Comparison of ENCODE assay signal across 8 mouse cellular contexts in genomic region chr8:94913061-94913660, GRCm38 (mm10). TPM values are rescaled to one million over a fixed set of nuclear protein-coding genes. Genes with fewer than 3 reads are reported as not detected.
DNase-seq lines count a peak whose midpoint lies in the region; ATAC-seq and TF ChIP-seq lines count a peak whose summit lies in the region.

No protein-coding gene starts in this region.

- no peak overlapping the region for H3K27ac ChIP-seq in heart, embryonic 12.5 days (ENCODE audit: poor library complexity, severe bottlenecking)
- no peak overlapping the region for H3K27ac ChIP-seq in heart, embryonic 15.5 days
- H3K27ac ChIP-seq in liver, postnatal 0 days (ENCODE audit: low read depth) = no peak overlapping the region
- no peak overlapping the region for H3K27ac ChIP-seq in olfactory bulb, adult 2 months (ENCODE audit: insufficient read depth, low read depth, low read length)

- H3K9me3 ChIP-seq in heart, embryonic 12.5 days (replicated peaks) = no peaks in the 10 kb centered on the region
- no peaks in the 10 kb centered on the region for H3K9me3 ChIP-seq in heart, embryonic 15.5 days (replicated peaks)
- no peaks in the 10 kb centered on the region for H3K9me3 ChIP-seq in liver, postnatal 0 days (ENCODE audit: low read length)

- peaks cover 59% of the 10 kb centered on the region for H3K4me1 ChIP-seq in heart, embryonic 12.5 days (replicated peaks)
- H3K4me1 ChIP-seq in heart, embryonic 15.5 days (replicated peaks) = peaks cover 63% of the 10 kb centered on the region
- peaks cover 16% of the 10 kb centered on the region for H3K4me1 ChIP-seq in liver, postnatal 0 days (ENCODE audit: insufficient read depth)
- peaks cover 28% of the 10 kb centered on the region for H3K4me1 ChIP-seq in olfactory bulb, adult 2 months (ENCODE audit: control insufficient read depth, insufficient read depth, low read length)

- TF ChIP-seq CTCF in liver, postnatal 0 days (IDR thresholded peaks at IDR 0.05; ENCODE audit: low read depth) = peak; percentile 76
- peak; percentile 59; the same call in 1 of the 2 replicates for TF ChIP-seq CTCF in olfactory bulb, adult 2 months (IDR thresholded peaks at IDR 0.05; ENCODE audit: insufficient read depth, low read depth, low read length)

- H3K4me3 ChIP-seq in heart, embryonic 12.5 days = peak overlapping the region; percentile 42
- H3K4me3 ChIP-seq in heart, embryonic 15.5 days = peak overlapping the region; percentile 38
- peak overlapping the region; percentile 31 for H3K4me3 ChIP-seq in liver, postnatal 0 days (ENCODE audit: low read depth, low read length)
- H3K4me3 ChIP-seq in olfactory bulb, adult 2 months (ENCODE audit: insufficient read depth, low read depth, low read length) = peak overlapping the region; percentile 51

- DNase-seq in heart, adult 11 months = no peak
- DNase-seq in embryo, embryonic 11.5 days (ENCODE audit: low read depth, low spot score) = peak; percentile 67
- peak; percentile 74 for DNase-seq in kidney, postnatal 14 days
- peak; percentile 76 for DNase-seq in liver, postnatal 0 days

- no peak for TF ChIP-seq EP300 in liver, postnatal 0 days (IDR thresholded peaks at IDR 0.05; ENCODE audit: low read depth)

- 0 out of 2 replicates have a peak, but pooled peaks cover 8% of the 10 kb centered on the region for H3K27me3 ChIP-seq in heart, embryonic 12.5 days (replicated peaks)
- H3K27me3 ChIP-seq in heart, embryonic 15.5 days = no peaks in the 10 kb centered on the region
- H3K27me3 ChIP-seq in liver, postnatal 0 days (ENCODE audit: insufficient read depth, low read length) = peaks cover 27% of the 10 kb centered on the region

- peak overlapping the region; percentile 79 for H3K4me2 ChIP-seq in heart, embryonic 12.5 days
- peak overlapping the region; percentile 58 for H3K4me2 ChIP-seq in heart, embryonic 15.5 days
- H3K4me2 ChIP-seq in liver, postnatal 0 days (ENCODE audit: low read depth, low read length) = peak overlapping the region; percentile 51

- TF ChIP-seq POLR2A in olfactory bulb, adult 2 months (IDR thresholded peaks at IDR 0.05; ENCODE audit: insufficient read depth, low read depth, low read length) = no peak

- H3K36me3 ChIP-seq in heart, embryonic 12.5 days = peaks cover 44% of the 10 kb centered on the region
- peaks cover 17% of the 10 kb centered on the region for H3K36me3 ChIP-seq in heart, embryonic 15.5 days
- no peaks in the 10 kb centered on the region for H3K36me3 ChIP-seq in liver, postnatal 0 days (replicated peaks; ENCODE audit: insufficient read depth, low read length)

- peak; percentile 26; the same call in 1 of the 2 replicates for ATAC-seq in heart, embryonic 12.5 days (ENCODE audit: insufficient number of reproducible peaks, low FRiP score)
- 0 out of 2 replicates have a peak, but pooled peaks have one; percentile 18 for ATAC-seq in heart, embryonic 15.5 days (replicated peaks; ENCODE audit: insufficient number of reproducible peaks, insufficient read depth, low FRiP score, low read depth)
- peak; percentile 26; the same call in 1 of the 2 replicates for ATAC-seq in liver, postnatal 0 days
- no peak; the same call in 1 of the 2 replicates for ATAC-seq in granulocyte monocyte progenitor cell, adult 5-6 weeks (replicated peaks; ENCODE audit: poor library complexity, severe bottlenecking)

- 8% methylated on average over 77 of the region's 77 CpGs for WGBS in heart, embryonic 12.5 days
- WGBS in heart, embryonic 15.5 days = 20% methylated on average over 77 of the region's 77 CpGs
- 45% methylated on average over 73 of the region's 77 CpGs for WGBS in liver, postnatal 0 days (ENCODE audit: insufficient replicate concordance)
- 18% methylated on average over 77 of the region's 77 CpGs for WGBS in olfactory bulb, adult 2 months

- peak overlapping the region; percentile 66 for H3K9ac ChIP-seq in heart, embryonic 12.5 days
- peak overlapping the region; percentile 34; the same call in 1 of the 2 replicates for H3K9ac ChIP-seq in heart, embryonic 15.5 days
- no peak overlapping the region for H3K9ac ChIP-seq in liver, postnatal 0 days (replicated peaks)

RNA-seq across cellular contexts. Expression of gene Ccdc102a, which starts 4.7 kb away (rescaled TPM):
- 26.2 and 28.2 TPM in 2 replicates for polyA plus RNA-seq in heart, embryonic 12.5 days (2016; fragmentation: Nextera tagmentation; extraction: Ambion mirVana)
- 18.6 and 25.1 TPM in 2 replicates for polyA plus RNA-seq in heart, embryonic 15.5 days (2015; fragmentation: Nextera tagmentation; extraction: Ambion mirVana)
- polyA plus RNA-seq in liver, postnatal 0 days (2015; fragmentation: Nextera tagmentation; extraction: Ambion mirVana) = 1.3 and 1.5 TPM in 2 replicates
- polyA plus RNA-seq in olfactory bulb, adult 2 months (2012; ENCODE audit: insufficient read depth, insufficient read length, low replicate concordance, missing spikeins) = not detected in 2 replicates
- not detected in 2 replicates for total RNA-seq in granulocyte monocyte progenitor cell, adult 5-6 weeks (2014; fragmentation: Nextera tagmentation)
- 0.34 and 1.5 TPM in 2 replicates for total RNA-seq in granulocyte monocyte progenitor cell, adult 5-6 weeks (2017)

RNA-seq across cellular contexts. Expression of gene Adgrg5, which starts 10.3 kb away (rescaled TPM):
- 0.09 TPM in 1 of 2 replicates, not detected in the other for polyA plus RNA-seq in heart, embryonic 12.5 days (2016; fragmentation: Nextera tagmentation; extraction: Ambion mirVana)
- 0.25 and 1.2 TPM in 2 replicates for polyA plus RNA-seq in heart, embryonic 15.5 days (2015; fragmentation: Nextera tagmentation; extraction: Ambion mirVana)
- polyA plus RNA-seq in liver, postnatal 0 days (2015; fragmentation: Nextera tagmentation; extraction: Ambion mirVana) = 0.13 and 0.18 TPM in 2 replicates
- polyA plus RNA-seq in olfactory bulb, adult 2 months (2012; ENCODE audit: insufficient read depth, insufficient read length, low replicate concordance, missing spikeins) = not detected in 2 replicates
- not detected in 2 replicates for total RNA-seq in granulocyte monocyte progenitor cell, adult 5-6 weeks (2014; fragmentation: Nextera tagmentation)
- not detected in 2 replicates for total RNA-seq in granulocyte monocyte progenitor cell, adult 5-6 weeks (2017)

RNA-seq across cellular contexts. Expression of gene Dok4, which starts 37.0 kb away (rescaled TPM):
- polyA plus RNA-seq in heart, embryonic 12.5 days (2016; fragmentation: Nextera tagmentation; extraction: Ambion mirVana) = 53.3 and 54.2 TPM in 2 replicates
- polyA plus RNA-seq in heart, embryonic 15.5 days (2015; fragmentation: Nextera tagmentation; extraction: Ambion mirVana) = 22.9 and 31.6 TPM in 2 replicates
- polyA plus RNA-seq in liver, postnatal 0 days (2015; fragmentation: Nextera tagmentation; extraction: Ambion mirVana) = 3.5 and 4.5 TPM in 2 replicates
- not detected in 2 replicates for polyA plus RNA-seq in olfactory bulb, adult 2 months (2012; ENCODE audit: insufficient read depth, insufficient read length, low replicate concordance, missing spikeins)
- not detected in 2 replicates for total RNA-seq in granulocyte monocyte progenitor cell, adult 5-6 weeks (2014; fragmentation: Nextera tagmentation)
- 0.13 and 0.62 TPM in 2 replicates for total RNA-seq in granulocyte monocyte progenitor cell, adult 5-6 weeks (2017)

RNA-seq across cellular contexts. Expression of gene Polr2c, which starts 55.9 kb away (rescaled TPM):
- polyA plus RNA-seq in heart, embryonic 12.5 days (2016; fragmentation: Nextera tagmentation; extraction: Ambion mirVana) = 122 and 126 TPM in 2 replicates
- 107 and 122 TPM in 2 replicates for polyA plus RNA-seq in heart, embryonic 15.5 days (2015; fragmentation: Nextera tagmentation; extraction: Ambion mirVana)
- 50.6 and 52.1 TPM in 2 replicates for polyA plus RNA-seq in liver, postnatal 0 days (2015; fragmentation: Nextera tagmentation; extraction: Ambion mirVana)
- not detected in 2 replicates for polyA plus RNA-seq in olfactory bulb, adult 2 months (2012; ENCODE audit: insufficient read depth, insufficient read length, low replicate concordance, missing spikeins)
- 57.6 and 75.3 TPM in 2 replicates for total RNA-seq in granulocyte monocyte progenitor cell, adult 5-6 weeks (2014; fragmentation: Nextera tagmentation)
- total RNA-seq in granulocyte monocyte progenitor cell, adult 5-6 weeks (2017) = 55.6 and 74.5 TPM in 2 replicates
